In the genomic region with DNA sequence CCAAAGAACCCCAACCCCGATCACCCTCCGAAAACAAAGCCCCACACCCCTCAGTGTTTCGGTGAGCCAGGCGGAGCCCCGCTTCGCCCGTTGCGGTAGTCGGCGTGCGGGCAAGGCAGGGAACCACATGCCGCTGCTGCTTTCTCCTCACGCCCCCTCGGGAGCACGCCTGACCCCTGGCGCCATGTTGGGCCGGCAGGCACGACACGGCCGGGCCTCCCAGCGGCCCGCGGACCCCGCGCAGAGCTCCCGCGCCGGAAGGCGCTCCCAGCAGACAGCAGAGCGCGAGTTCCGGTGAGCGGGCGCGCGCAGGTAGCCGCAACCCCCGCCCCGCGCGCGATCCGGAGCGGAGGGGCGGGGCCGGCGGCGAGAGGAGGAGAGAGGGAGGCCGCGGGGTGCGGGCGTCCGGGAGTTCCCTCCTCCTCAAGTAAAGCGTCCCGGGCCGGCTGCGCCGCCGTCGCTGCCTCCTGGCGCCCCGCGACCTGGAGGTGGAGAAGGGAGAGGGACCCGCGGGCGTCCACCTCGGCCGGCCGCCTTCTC, we compare ENCODE assay signal across 8 mouse cellular contexts. TPM values are rescaled to one million over a fixed set of nuclear protein-coding genes. Genes with fewer than 3 reads are reported as not detected.
DNase-seq lines count a peak whose midpoint lies in the region; ATAC-seq and TF ChIP-seq lines count a peak whose summit lies in the region.

Gene Yes1, plus strand, starts transcription at position 371 of the 540 bp plus-strand sequence.

- TF ChIP-seq CTCF in cortical plate, adult 2 months (IDR thresholded peaks at IDR 0.05; ENCODE audit: extremely low read depth, insufficient read depth, low read length) = no peak

- H3K36me3 ChIP-seq in midbrain, embryonic 10.5 days = no peaks in the 10 kb centered on the region

- no peaks in the 10 kb centered on the region for H3K9me3 ChIP-seq in midbrain, embryonic 10.5 days (replicated peaks)

- no peaks in the 10 kb centered on the region for H3K27me3 ChIP-seq in midbrain, embryonic 10.5 days (ENCODE audit: low read depth, poor library complexity, severe bottlenecking)

- DNase-seq in adrenal gland, adult 2 months = peak; percentile 95
- peak; percentile 85 for DNase-seq in gastrocnemius, postnatal 14 days
- peak; percentile 65 to 75 for DNase-seq in left cerebral cortex, postnatal 36 days (ENCODE audit: low spot score in 2 of 2)
- DNase-seq in midbrain, embryonic 10.5 days (ENCODE audit: low spot score) = peak; percentile 88
- DNase-seq in right cerebral cortex, postnatal 4 days = peak; percentile 67
- peak; percentile 90 for DNase-seq in yolk sac, embryonic 10.5 days (ENCODE audit: low spot score)

- under 1% methylated on average over 59 of the region's 69 CpGs for WGBS in midbrain, embryonic 10.5 days

- intact Hi-C loops in gastrocnemius, postnatal 14 days (cut with DNase I; ENCODE audit: low total_unique reads) = no loop called here
- intact Hi-C loops in left cerebral cortex, postnatal 36 days (cut with DNase I) = no loop called here

- peak within 1 kb of the TSS; percentile 72; the same call in 1 of the 2 replicates for H3K27ac ChIP-seq in cortical plate, adult 2 months (ENCODE audit: insufficient read depth, low read length)
- peak within 1 kb of the TSS; percentile 99 for H3K27ac ChIP-seq in midbrain, embryonic 10.5 days (replicated peaks)

- TF ChIP-seq POLR2A in cortical plate, adult 2 months (IDR thresholded peaks at IDR 0.05; ENCODE audit: extremely low read depth, insufficient read depth, low read length) = 0 out of 2 replicates have a peak, but pooled peaks have one; percentile 22

- peak; percentile 81 for ATAC-seq in inflammation-experienced regulatory T-cells, adult 6 months

- H3K4me3 ChIP-seq in cortical plate, adult 2 months (ENCODE audit: insufficient read depth, low read length) = peak within 1 kb of the TSS; percentile 67
- H3K4me3 ChIP-seq in midbrain, embryonic 10.5 days = peak within 1 kb of the TSS; percentile 90

- H3K4me1 ChIP-seq in cortical plate, adult 2 months (ENCODE audit: control insufficient read depth, insufficient read depth, low read length) = peaks cover 2% of the 10 kb centered on the region; the same call in 1 of the 2 replicates
- peaks cover 24% of the 10 kb centered on the region for H3K4me1 ChIP-seq in midbrain, embryonic 10.5 days

RNA-seq across cellular contexts. Expression of gene Yes1, which starts in this region (rescaled TPM):
- total RNA-seq in adrenal gland, adult 2 months (2021) = 10 to 100 TPM; 42.3 to 43.3 TPM
- 5.4 and 5.5 TPM in 2 replicates for polyA plus RNA-seq in adrenal gland, adult 2 months (2012; rRNA removed)
- 5.7 TPM in 2 replicates for polyA plus RNA-seq in cortical plate, adult 2 months (2012; rRNA removed)
- 10 to 100 TPM; 14.1 to 15.7 TPM for total RNA-seq in gastrocnemius, postnatal 14 days (2021)
- under 1 TPM; 0.09 to 0.60 (median 0.30) TPM for polyA plus RNA-seq in inflammation-experienced regulatory T-cells, adult 6 months (2017; shearing (Covaris generic))
- total RNA-seq in left cerebral cortex, postnatal 36 days (2021) = 10 to 100 TPM; 11.8 to 13.5 TPM
- 28.0 and 28.5 TPM in 2 replicates for polyA plus RNA-seq in midbrain, embryonic 10.5 days (2016; fragmentation: Nextera tagmentation; extraction: Ambion mirVana)

Comparison
In these comparisons a context has a peak if more than half of its experiments do, and no peak if none do; other contexts are left out.
1. Peak in every context shown above with its lines: DNase-seq, ATAC-seq, H3K4me3 ChIP-seq and H3K27ac ChIP-seq.
2. Peak in ATAC-seq in inflammation-experienced regulatory T-cells, adult 6 months; RNA of the gene not detected or under 1 TPM.